Mouse (Mus musculus) forebrain, postnatal 0 days (tissue): ENCODE data around the gene Dnmbp. TPM values are rescaled to one million over a fixed set of nuclear protein-coding genes. Genes with fewer than 3 reads are reported as not detected.
"Not testable (repeated sequence)": the region's sequence is repeated elsewhere in the genome, so short reads cannot be mapped to it uniquely, and the experiment has no call there.

Source experiments
- ATAC-seq: fragments of 200-750 bp; cut with Nextera tagmentation; 2 replicates; pipeline ENCODE4 v1.8.0; 2017; ENCODE audit warnings: mild to moderate bottlenecking, moderate library complexity
- DNase-seq: peaks from one replicate; pipeline ENCODE4 v3.0.0-alpha.2; 2015
- H3K27ac ChIP-seq: fragments of 300-500 bp; sonication (generic); 2 replicates; pipeline ENCODE4 v1.5.1; 2014; ENCODE audit warnings: low read depth, mild to moderate bottlenecking, antibody characterized with exemption, low read length, moderate library complexity, mixed read lengths
- H3K27me3 ChIP-seq: fragments of 300-500 bp; sonication (generic); 2 replicates; pipeline ENCODE4 v1.6.1; 2014; ENCODE audit warnings: mild to moderate bottlenecking, low read length, mixed read lengths; ENCODE audit not compliant: insufficient read depth
- H3K36me3 ChIP-seq: fragments of 300-500 bp; sonication (generic); 2 replicates; pipeline ENCODE4 v1.6.1; 2014; ENCODE audit warnings: mild to moderate bottlenecking, moderate library complexity; ENCODE audit not compliant: insufficient read depth
- H3K4me1 ChIP-seq: fragments of 300-500 bp; sonication (generic); 2 replicates; pipeline ENCODE4 v1.6.1; 2014; ENCODE audit warnings: antibody characterized with exemption; ENCODE audit not compliant: insufficient read depth
- H3K4me2 ChIP-seq: fragments of 300-500 bp; sonication (generic); 2 replicates; pipeline ENCODE4 v1.6.1; 2014; ENCODE audit warnings: low read depth, mild to moderate bottlenecking, moderate library complexity
- H3K4me3 ChIP-seq: fragments of 300-500 bp; sonication (generic); 2 replicates; pipeline ENCODE4 v1.5.1; 2014; ENCODE audit warnings: low read depth, low read length, mixed read lengths
- H3K9ac ChIP-seq: fragments of 300-500 bp; sonication (generic); 2 replicates; pipeline ENCODE4 v1.6.1; 2014; ENCODE audit warnings: mild to moderate bottlenecking
- H3K9me3 ChIP-seq: fragments of 300-500 bp; sonication (generic); 2 replicates; pipeline ENCODE4 v1.6.1; 2016; ENCODE audit warnings: low read length
- CTCF ChIP-seq: sonication (generic); IDR thresholded peaks from 2 replicates; pipeline ENCODE4 v1.5.1; 2016; ENCODE audit warnings: antibody characterized with exemption, control low read depth, low read depth
- WGBS: fragments of 180-500 bp; shearing (Covaris S2); extraction: QIAGEN DNeasy Blood & Tissue Kit; methylation state at CpG from one replicate; pipeline ENCODE4 v1.1.7; 2014; 5-methylcytosine and 5-hydroxymethylcytosine counted together
- polyA plus RNA-seq: library from polyadenylated mRNA; unstranded; fragments of >200 nt; fragmentation: Nextera tagmentation; extraction: Ambion mirVana; gene quantifications from 2 replicates; pipeline ENCODE4 v1.2.1, GENCODE M21; 2015
- total RNA-seq: library from RNA; depleted of rRNA; stranded (reverse); fragments of >200 nt; gene quantifications from 2 replicates; pipeline ENCODE4 v1.2.3, GENCODE M21; 2014

Dnmbp gene
- total and polyA plus RNA-seq, 2 experiments from 2014 or later, result 5.2 to 12.7 TPM

DNA sequence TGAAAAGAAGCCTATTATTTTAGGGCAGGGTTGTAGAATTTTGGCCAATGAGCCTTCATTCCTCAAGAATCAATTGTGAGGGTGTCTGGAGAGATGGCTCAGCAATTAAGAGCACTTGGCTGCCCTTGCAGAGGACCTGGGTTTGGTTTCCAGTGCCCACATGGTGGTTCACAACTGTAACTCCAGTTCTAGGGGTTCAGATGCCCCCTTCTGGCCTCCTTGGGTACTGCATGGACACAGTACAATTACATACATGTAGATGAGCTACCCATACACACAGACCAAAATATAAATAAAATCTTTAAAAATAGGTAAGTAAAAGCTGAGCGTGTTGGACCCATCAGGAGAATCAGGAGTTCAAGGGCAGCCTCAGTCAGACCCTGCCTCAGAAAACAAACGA, 21.2 kb upstream of the Dnmbp start:
- TF ChIP-seq CTCF, result peak; percentile 47
- Histone ChIP-seq H3K4me3 (no peak overlapping the region), H3K4me2 (no peak overlapping the region), H3K4me1 (no peaks in the 10 kb centered on the region), H3K36me3 (no peaks in the 10 kb centered on the region), H3K27ac (no peak overlapping the region), H3K9ac (no peak overlapping the region), H3K9me3 (no peaks in the 10 kb centered on the region), H3K27me3 (no peaks in the 10 kb centered on the region)
- 85% methylated on average over 2 of the region's 2 CpGs for WGBS
- DNase-seq (no peak), ATAC-seq (no peak)

- Histone ChIP-seq H3K4me3 (no peak overlapping the region), H3K36me3 (no peaks in the 10 kb centered on the region), H3K27ac (no peak overlapping the region), H3K9ac (no peak overlapping the region), H3K4me2 (no peak overlapping the region), H3K4me1 (no peaks in the 10 kb centered on the region), H3K9me3 (no peaks in the 10 kb centered on the region), H3K27me3 (no peaks in the 10 kb centered on the region)
- no peak for ATAC-seq
- DNase-seq, result no peak
- WGBS, result 91% methylated on average over 11 of the region's 11 CpGs
- no peak for TF ChIP-seq CTCF
Observed at GRCm38 (mm10) chr19:43960014-43960413, 20.0 kb upstream of the Dnmbp start.

DNA sequence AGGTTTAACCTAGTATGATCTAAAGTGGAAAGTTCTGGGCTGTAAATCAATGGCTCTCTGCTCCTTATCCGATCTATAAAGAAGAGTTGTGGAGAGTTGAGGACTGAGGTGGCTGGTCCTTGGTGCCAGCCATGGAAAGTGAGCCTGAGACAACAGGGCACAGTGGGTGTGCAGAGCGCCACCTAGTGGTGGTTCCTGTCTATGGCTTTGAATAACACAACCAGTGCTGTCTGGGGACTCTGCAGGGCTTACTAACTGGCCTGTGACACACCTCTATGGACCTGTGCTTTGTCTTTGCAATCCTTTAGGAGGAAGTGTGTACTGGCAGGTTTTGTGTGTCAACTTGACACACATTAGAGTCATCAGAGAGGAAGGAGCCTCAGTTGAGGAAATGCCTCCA, 19.2 kb upstream of the Dnmbp start:
- no peaks in the 10 kb centered on the region for H3K27me3 ChIP-seq
- peak; percentile 56 for DNase-seq
- H3K9ac ChIP-seq, result no peak overlapping the region
- TF ChIP-seq CTCF, result peak; percentile 81
- ATAC-seq, result no peak
- no peak overlapping the region for H3K27ac ChIP-seq
- no peaks in the 10 kb centered on the region for H3K9me3 ChIP-seq
- H3K36me3 ChIP-seq, result no peaks in the 10 kb centered on the region
- H3K4me1 ChIP-seq, result no peaks in the 10 kb centered on the region
- no peak overlapping the region for H3K4me2 ChIP-seq
- 30% methylated on average over 2 of the region's 2 CpGs for WGBS
- H3K4me3 ChIP-seq, result no peak overlapping the region

DNA sequence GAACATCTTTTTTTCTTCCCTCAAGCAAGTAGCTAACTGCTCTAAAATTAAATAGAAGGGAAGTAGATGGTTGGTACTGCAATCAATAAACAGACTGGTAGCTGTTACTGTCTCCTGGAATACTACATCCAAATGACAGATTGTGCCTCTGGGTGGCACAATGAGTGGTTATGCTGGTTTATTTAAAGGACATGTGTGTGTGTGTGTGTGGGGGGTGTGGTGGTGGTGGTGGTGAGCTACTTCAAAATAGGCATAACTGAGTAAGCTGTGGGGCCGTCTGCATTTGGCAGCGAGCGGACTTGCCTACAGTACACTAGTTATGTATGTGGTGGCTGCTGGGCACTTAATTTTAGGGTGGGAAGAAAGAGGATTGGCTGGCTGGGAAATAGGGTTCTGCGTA, 17.9 kb upstream of the Dnmbp start:
- WGBS, result 76% methylated on average over 4 of the region's 4 CpGs
- peak; percentile 50 for ATAC-seq

DNA sequence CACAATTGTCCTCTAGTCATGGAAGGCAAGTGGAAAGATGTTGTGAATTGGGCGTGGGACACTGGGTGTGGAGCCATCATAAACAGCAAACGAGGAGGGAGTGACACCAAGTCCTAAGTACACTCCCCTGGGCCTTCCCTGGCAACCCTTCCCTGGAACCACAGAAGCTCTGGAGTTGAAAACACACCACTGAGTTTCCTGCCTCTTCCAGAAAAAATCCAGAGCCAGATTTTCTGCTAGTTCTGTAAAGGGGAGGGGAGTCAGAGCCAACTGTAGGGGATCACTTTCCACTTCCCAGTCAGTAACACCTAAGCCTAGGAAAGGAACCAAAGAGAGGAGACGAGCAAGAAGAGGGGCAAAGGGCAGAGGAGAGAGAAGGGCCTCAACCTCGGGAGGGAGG, 17.4 kb upstream of the Dnmbp start:
- H3K27me3 ChIP-seq, result no peaks in the 10 kb centered on the region
- DNase-seq, result peak; percentile 15
- ATAC-seq, result 0 out of 2 replicates have a peak, but pooled peaks have one; percentile 16
- no peaks in the 10 kb centered on the region for H3K4me1 ChIP-seq
- no peak overlapping the region for H3K4me3 ChIP-seq
- H3K36me3 ChIP-seq, result no peaks in the 10 kb centered on the region
- no peak overlapping the region for H3K27ac ChIP-seq
- TF ChIP-seq CTCF, result no peak
- H3K9me3 ChIP-seq, result no peaks in the 10 kb centered on the region
- no peak overlapping the region for H3K4me2 ChIP-seq
- 26% methylated on average over 4 of the region's 4 CpGs for WGBS
- H3K9ac ChIP-seq, result no peak overlapping the region

More for the DNA sequence above, 17.9 kb upstream of the Dnmbp start:
- Histone ChIP-seq H3K36me3 (no peaks in the 10 kb centered on the region), H3K4me2 (no peak overlapping the region), H3K27me3 (no peaks in the 10 kb centered on the region), H3K9me3 (no peaks in the 10 kb centered on the region), H3K4me1 (no peaks in the 10 kb centered on the region), H3K9ac (no peak overlapping the region), H3K4me3 (no peak overlapping the region), H3K27ac (no peak overlapping the region)
- TF ChIP-seq CTCF, result no peak
- DNase-seq, result peak; percentile 19

GRCm38 (mm10) chr19:43955266-43955665, 15.3 kb upstream of the Dnmbp start:
- DNase-seq (no peak), ATAC-seq (no peak)
- Histone ChIP-seq H3K4me2 (no peak overlapping the region), H3K9me3 (no peaks in the 10 kb centered on the region), H3K27me3 (no peaks in the 10 kb centered on the region), H3K9ac (no peak overlapping the region), H3K4me1 (no peaks in the 10 kb centered on the region), H3K27ac (no peak overlapping the region), H3K36me3 (no peaks in the 10 kb centered on the region), H3K4me3 (no peak overlapping the region)
- WGBS, result 83% methylated on average over 5 of the region's 5 CpGs
- TF ChIP-seq CTCF, result no peak

DNA sequence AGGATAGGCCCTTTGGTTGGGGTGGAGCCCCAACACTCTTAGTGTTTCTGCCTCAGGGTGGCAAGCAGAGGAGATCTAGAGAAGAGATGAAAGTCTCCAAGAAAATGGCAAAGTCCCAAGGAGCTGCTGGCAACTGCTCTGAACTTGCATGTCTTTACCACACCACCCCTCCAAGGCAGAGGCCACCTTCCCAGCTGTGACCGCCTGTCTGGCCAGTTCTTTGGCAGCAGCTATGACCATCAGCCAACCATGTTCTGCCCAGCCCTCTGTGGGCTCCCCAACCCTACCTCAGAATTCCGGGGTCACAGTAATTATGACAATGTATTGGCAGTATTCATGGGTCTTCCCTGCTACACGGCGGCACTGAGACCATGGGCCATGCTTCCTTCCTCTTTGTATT, 14.9 kb upstream of the Dnmbp start:
- no peak overlapping the region for H3K27ac ChIP-seq
- no peaks in the 10 kb centered on the region for H3K4me1 ChIP-seq
- H3K27me3 ChIP-seq, result no peaks in the 10 kb centered on the region
- no peaks in the 10 kb centered on the region for H3K36me3 ChIP-seq
- no peak overlapping the region for H3K4me2 ChIP-seq
- H3K9me3 ChIP-seq, result no peaks in the 10 kb centered on the region
- H3K9ac ChIP-seq, result no peak overlapping the region
- ATAC-seq (no peak), DNase-seq (no peak)
- 79% methylated on average over 4 of the region's 4 CpGs for WGBS
- no peak overlapping the region for H3K4me3 ChIP-seq
- no peak for TF ChIP-seq CTCF

- not testable (repeated sequence) for H3K4me1 ChIP-seq, DNase-seq, H3K4me3 ChIP-seq, H3K27me3 ChIP-seq, H3K9ac ChIP-seq, H3K36me3 ChIP-seq, H3K27ac ChIP-seq, H3K4me2 ChIP-seq, H3K9me3 ChIP-seq, ATAC-seq
- WGBS, result 89% methylated on average over 8 of the region's 8 CpGs
Observed at GRCm38 (mm10) chr19:43952936-43953335, 12.9 kb upstream of the Dnmbp start.
